Mouse (Mus musculus) heart, embryonic 15.5 days (tissue): Measurements from ENCODE around the gene Gm9048. TPM values are rescaled to one million over a fixed set of nuclear protein-coding genes. Genes with fewer than 3 reads are reported as not detected.
"Not testable (repeated sequence)": the region's sequence is repeated elsewhere in the genome, so short reads cannot be mapped to it uniquely, and the experiment has no call there.

Source experiments
- ATAC-seq: fragments of 200-750 bp; cut with Nextera tagmentation; replicated peaks from 2 replicates; pipeline ENCODE4 v1.8.0; 2017; ENCODE audit warnings: low read depth, moderate TSS enrichment; ENCODE audit not compliant: insufficient number of reproducible peaks, insufficient read depth, low FRiP score
- H3K27ac ChIP-seq: fragments of 300-500 bp; sonication (generic); 2 replicates; pipeline ENCODE4 v1.5.1; 2015; ENCODE audit warnings: mild to moderate bottlenecking, inconsistent platforms
- H3K27me3 ChIP-seq: fragments of 300-500 bp; sonication (generic); 2 replicates; pipeline ENCODE4 v1.6.1; 2015; ENCODE audit warnings: inconsistent platforms
- H3K36me3 ChIP-seq: fragments of 300-500 bp; sonication (generic); 2 replicates; pipeline ENCODE4 v1.6.1; 2015; ENCODE audit warnings: mild to moderate bottlenecking, inconsistent platforms
- H3K4me1 ChIP-seq: fragments of 300-500 bp; sonication (generic); replicated peaks from 2 replicates; pipeline ENCODE4 v1.6.1; 2015; ENCODE audit warnings: inconsistent platforms
- H3K4me2 ChIP-seq: fragments of 300-500 bp; sonication (generic); 2 replicates; pipeline ENCODE4 v1.6.1; 2015; ENCODE audit warnings: inconsistent platforms, mild to moderate bottlenecking, moderate library complexity
- H3K4me3 ChIP-seq: fragments of 300-500 bp; sonication (generic); 2 replicates; pipeline ENCODE4 v1.5.1; 2015; ENCODE audit warnings: mild to moderate bottlenecking, inconsistent platforms
- H3K9ac ChIP-seq: fragments of 300-500 bp; sonication (generic); 2 replicates; pipeline ENCODE4 v1.6.1; 2015; ENCODE audit warnings: mild to moderate bottlenecking, inconsistent platforms
- H3K9me3 ChIP-seq: fragments of 300-500 bp; sonication (generic); replicated peaks from 2 replicates; pipeline ENCODE4 v1.6.1; 2016; ENCODE audit warnings: inconsistent platforms
- WGBS: fragments of 180-500 bp; shearing (Covaris S2); methylation state at CpG from one replicate; pipeline ENCODE4 v1.1.7; 2015; ENCODE audit warnings: mixed read lengths; 5-methylcytosine and 5-hydroxymethylcytosine counted together
- polyA plus RNA-seq: library from polyadenylated mRNA; unstranded; fragments of >200 nt; fragmentation: Nextera tagmentation; extraction: Ambion mirVana; gene quantifications from 2 replicates; pipeline ENCODE4 v1.2.1, GENCODE M21; 2015

Gene Gm9048
- not detected in 2 replicates for polyA plus RNA-seq

DNA sequence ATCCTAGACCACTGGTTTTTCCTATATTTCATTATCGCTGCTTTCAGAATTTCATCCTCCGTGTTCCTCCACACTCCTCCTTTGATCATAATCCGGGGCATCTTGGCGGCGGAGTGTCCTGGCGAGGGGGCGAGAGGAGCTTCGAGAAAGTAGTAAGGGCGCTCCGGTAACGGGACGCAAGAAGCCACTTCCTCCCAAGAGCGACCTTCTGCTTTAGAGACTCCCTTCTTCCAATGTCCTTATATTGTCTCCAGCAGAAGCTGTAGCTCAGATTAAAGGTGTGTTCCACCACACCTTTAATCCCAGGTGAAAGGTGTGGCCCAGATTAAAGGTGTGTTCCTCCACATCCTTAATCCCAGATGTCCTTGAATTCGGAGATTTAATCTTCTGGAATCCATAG is at the start of gene Gm9048:
Gene Gm9048 (minus strand): TSS at position 101 of the 400 bp plus-strand sequence.
- H3K9me3 ChIP-seq, H3K4me3 ChIP-seq, H3K4me1 ChIP-seq, H3K36me3 ChIP-seq, H3K9ac ChIP-seq, ATAC-seq, H3K4me2 ChIP-seq, H3K27me3 ChIP-seq, H3K27ac ChIP-seq: not testable (repeated sequence)
- 56% methylated on average over 1 of the region's 14 CpGs for WGBS

DNA sequence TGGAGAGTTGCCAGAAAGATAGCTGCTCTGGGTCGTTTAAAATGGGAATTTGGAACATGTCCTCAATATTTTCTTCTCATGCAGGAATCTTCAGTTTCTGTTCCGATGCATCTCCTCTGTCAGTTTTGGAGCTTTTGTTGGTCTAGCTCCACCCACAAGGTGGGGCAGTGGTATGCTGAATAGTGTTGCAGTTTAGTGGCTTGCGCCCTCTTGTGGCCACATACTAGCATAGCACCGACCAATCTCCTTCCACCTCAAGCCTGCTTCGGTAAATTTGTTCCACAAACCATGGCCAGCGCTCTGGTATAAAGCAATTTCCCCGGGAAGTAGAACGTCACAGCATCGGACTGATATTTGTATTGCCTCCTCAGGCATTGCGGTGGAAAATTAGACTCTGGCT is 22.0 kb upstream of the Gm9048 start:
- Histone ChIP-seq H3K4me2 (peak overlapping the region; percentile 52), H3K4me1 (no peaks in the 10 kb centered on the region), H3K9me3 (no peaks in the 10 kb centered on the region), H3K27me3 (no peaks in the 10 kb centered on the region), H3K9ac (no peak overlapping the region), H3K4me3 (peak overlapping the region; percentile 30), H3K27ac (no peak overlapping the region), H3K36me3 (no peaks in the 10 kb centered on the region)
- WGBS = 5% methylated on average over 10 of the region's 10 CpGs
- peak; percentile 55; the same call in 1 of the 2 replicates for ATAC-seq

GRCm38 (mm10) chr10:118369518-118369917 is 21.0 kb upstream of the Gm9048 start:
- Histone ChIP-seq H3K4me1 (no peaks in the 10 kb centered on the region), H3K9me3 (no peaks in the 10 kb centered on the region), H3K27me3 (no peaks in the 10 kb centered on the region), H3K9ac (no peak overlapping the region), H3K36me3 (no peaks in the 10 kb centered on the region), H3K4me2 (no peak overlapping the region), H3K4me3 (no peak overlapping the region), H3K27ac (no peak overlapping the region)
- 88% methylated on average over 9 of the region's 9 CpGs for WGBS
- ATAC-seq = no peak

DNA sequence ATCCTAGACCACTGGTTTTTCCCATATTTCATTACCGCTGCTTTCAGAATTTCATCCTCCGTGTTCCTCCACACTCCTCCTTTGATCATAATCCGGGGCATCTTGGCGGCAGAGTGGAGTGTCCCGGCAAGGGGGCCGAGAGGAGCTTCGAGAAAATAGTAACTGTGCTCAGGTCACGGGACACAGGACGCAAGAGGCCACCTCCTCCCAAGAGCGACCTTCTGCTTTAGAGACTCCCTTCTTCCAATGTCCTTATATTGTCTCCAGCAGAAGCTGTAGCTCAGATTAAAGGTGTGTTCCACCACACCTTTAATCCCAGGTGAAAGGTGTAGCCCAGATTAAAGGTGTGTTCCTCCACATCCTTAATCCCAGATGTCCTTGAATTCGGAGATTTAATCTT is 5.5 kb upstream of the Gm9048 start, which contains the start of gene Gm9049:
Gene Gm9049 (minus strand): TSS at position 101 of the 400 bp plus-strand sequence.
- 80% methylated on average over 1 of the region's 11 CpGs for WGBS
- H3K27ac ChIP-seq, H3K27me3 ChIP-seq, H3K9me3 ChIP-seq, H3K4me1 ChIP-seq, H3K9ac ChIP-seq, H3K4me3 ChIP-seq, H3K36me3 ChIP-seq, ATAC-seq, H3K4me2 ChIP-seq: not testable (repeated sequence)

DNA sequence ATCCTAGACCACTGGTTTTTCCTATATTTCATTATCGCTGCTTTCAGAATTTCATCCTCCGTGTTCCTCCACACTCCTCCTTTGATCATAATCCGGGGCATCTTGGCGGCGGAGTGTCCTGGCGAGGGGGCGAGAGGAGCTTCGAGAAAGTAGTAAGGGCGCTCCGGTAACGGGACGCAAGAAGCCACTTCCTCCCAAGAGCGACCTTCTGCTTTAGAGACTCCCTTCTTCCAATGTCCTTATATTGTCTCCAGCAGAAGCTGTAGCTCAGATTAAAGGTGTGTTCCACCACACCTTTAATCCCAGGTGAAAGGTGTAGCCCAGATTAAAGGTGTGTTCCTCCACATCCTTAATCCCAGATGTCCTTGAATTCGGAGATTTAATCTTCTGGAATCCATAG is 5.3 kb downstream of the Gm9048 start, which contains the start of gene Gm9046:
Gene Gm9046 (minus strand): TSS at position 101 of the 400 bp plus-strand sequence.
- not testable (repeated sequence) for ATAC-seq, H3K27me3 ChIP-seq, H3K4me3 ChIP-seq, H3K36me3 ChIP-seq, H3K4me2 ChIP-seq, H3K27ac ChIP-seq, H3K9ac ChIP-seq, H3K4me1 ChIP-seq, H3K9me3 ChIP-seq
- no CpG with 5 or more reads among the region's 14 CpGs for WGBS

DNA sequence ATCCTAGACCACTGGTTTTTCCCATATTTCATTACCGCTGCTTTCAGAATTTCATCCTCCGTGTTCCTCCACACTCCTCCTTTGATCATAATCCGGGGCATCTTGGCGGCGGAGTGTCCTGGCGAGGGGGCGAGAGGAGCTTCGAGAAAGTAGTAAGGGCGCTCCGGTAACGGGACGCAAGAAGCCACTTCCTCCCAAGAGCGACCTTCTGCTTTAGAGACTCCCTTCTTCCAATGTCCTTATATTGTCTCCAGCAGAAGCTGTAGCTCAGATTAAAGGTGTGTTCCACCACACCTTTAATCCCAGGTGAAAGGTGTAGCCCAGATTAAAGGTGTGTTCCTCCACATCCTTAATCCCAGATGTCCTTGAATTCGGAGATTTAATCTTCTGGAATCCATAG is 10.7 kb downstream of the Gm9048 start, which contains the start of gene Gm9045:
Gene Gm9045 (minus strand): TSS at position 101 of the 400 bp plus-strand sequence.
- H3K9me3 ChIP-seq, H3K4me3 ChIP-seq, H3K36me3 ChIP-seq, H3K4me2 ChIP-seq, ATAC-seq, H3K27ac ChIP-seq, H3K27me3 ChIP-seq, H3K9ac ChIP-seq, H3K4me1 ChIP-seq: not testable (repeated sequence)
- WGBS = no CpG with 5 or more reads among the region's 14 CpGs

- H3K27ac ChIP-seq, H3K4me3 ChIP-seq, H3K9me3 ChIP-seq, H3K27me3 ChIP-seq, H3K4me2 ChIP-seq, H3K4me1 ChIP-seq, H3K36me3 ChIP-seq, ATAC-seq, H3K9ac ChIP-seq: not testable (repeated sequence)
- no CpG with 5 or more reads among the region's 14 CpGs for WGBS
Observed at GRCm38 (mm10) chr10:118332308-118332707, 16.2 kb downstream of the Gm9048 start, which contains the start of gene Gm9044. Gene Gm9044 (minus strand): TSS chr10:118332408.

DNA sequence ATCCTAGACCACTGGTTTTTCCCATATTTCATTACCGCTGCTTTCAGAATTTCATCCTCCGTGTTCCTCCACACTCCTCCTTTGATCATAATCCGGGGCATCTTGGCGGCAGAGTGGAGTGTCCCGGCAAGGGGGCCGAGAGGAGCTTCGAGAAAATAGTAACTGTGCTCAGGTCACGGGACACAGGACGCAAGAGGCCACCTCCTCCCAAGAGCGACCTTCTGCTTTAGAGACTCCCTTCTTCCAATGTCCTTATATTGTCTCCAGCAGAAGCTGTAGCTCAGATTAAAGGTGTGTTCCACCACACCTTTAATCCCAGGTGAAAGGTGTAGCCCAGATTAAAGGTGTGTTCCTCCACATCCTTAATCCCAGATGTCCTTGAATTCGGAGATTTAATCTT is 21.6 kb downstream of the Gm9048 start, which contains the start of gene Gm9040:
Gene Gm9040 (minus strand): TSS at position 101 of the 400 bp plus-strand sequence.
- not testable (repeated sequence) for H3K4me2 ChIP-seq, H3K36me3 ChIP-seq, H3K4me1 ChIP-seq, H3K27me3 ChIP-seq, H3K9ac ChIP-seq, H3K4me3 ChIP-seq, ATAC-seq, H3K27ac ChIP-seq, H3K9me3 ChIP-seq
- no CpG with 5 or more reads among the region's 11 CpGs for WGBS

- no peak overlapping the region for H3K4me2 ChIP-seq
- H3K9ac ChIP-seq = no peak overlapping the region
- H3K36me3 ChIP-seq = no peaks in the 10 kb centered on the region
- no peak overlapping the region for H3K27ac ChIP-seq
- H3K4me3 ChIP-seq = no peak overlapping the region
- no peaks in the 10 kb centered on the region for H3K4me1 ChIP-seq
- H3K27me3 ChIP-seq = no peaks in the 10 kb centered on the region
- H3K9me3 ChIP-seq = no peaks in the 10 kb centered on the region
- ATAC-seq = no peak
- 70% methylated on average over 8 of the region's 8 CpGs for WGBS
Observed at GRCm38 (mm10) chr10:118319024-118319423, 29.5 kb downstream of the Gm9048 start.

GRCm38 (mm10) chr10:118302133-118302532 is 46.3 kb downstream of the Gm9048 start:
- WGBS = 49% methylated on average over 2 of the region's 2 CpGs
- H3K27ac ChIP-seq, H3K36me3 ChIP-seq, H3K4me1 ChIP-seq, H3K4me2 ChIP-seq, ATAC-seq, H3K9me3 ChIP-seq, H3K27me3 ChIP-seq, H3K9ac ChIP-seq, H3K4me3 ChIP-seq: not testable (repeated sequence)
